ENCODE assay signal across 22 mouse cellular contexts in genomic region chr9:41741500-41741899, GRCm38 (mm10).
DNase-seq lines count a peak whose midpoint lies in the region; ATAC-seq lines count a peak whose summit lies in the region.
"Had no signal": no experiment of that assay in that cellular context is flagged by ENCODE, and none has a peak within 500 bp of the region (broad histone marks: within the 10 kb centered on the region; RNA-seq: fewer than 3 reads in every experiment).

No protein-coding gene starts in this region.

- DNase-seq in embryonic facial prominence, embryonic 10.5 days (ENCODE audit: low spot score), result no peak
- DNase-seq in intestine, embryonic 14.5 days (ENCODE audit: low spot score), result peak; percentile 55
- DNase-seq in adrenal gland, postnatal 10 days, result peak; percentile 34
- no peak for DNase-seq in layer of hippocampus, adult 9-10 months (ENCODE audit: low spot score)
- no peak for DNase-seq in thymus, adult 18-20 months
- DNase-seq: cerebellum, adult 11-12 months; cerebellum, postnatal 14 days; gastrocnemius, postnatal 25 days; heart, adult 18-20 months; heart, postnatal 10 days; kidney, adult 8-10 months; kidney, postnatal 10 days; left cerebral cortex, postnatal 4 days; liver, postnatal 0 days; lung, postnatal 10 days; thymus, postnatal 36 days had no signal

- no peak overlapping the region for H3K4me3 ChIP-seq in embryonic facial prominence, embryonic 12.5 days
- H3K4me3 ChIP-seq in embryonic facial prominence, embryonic 10.5 days, result no peak overlapping the region
- H3K4me3 ChIP-seq in intestine, embryonic 14.5 days (ENCODE audit: low read depth, low read length), result no peak overlapping the region
- H3K4me3 ChIP-seq in intestine, embryonic 16.5 days (ENCODE audit: low read length), result no peak overlapping the region
- no peak overlapping the region for H3K4me3 ChIP-seq in embryonic facial prominence, embryonic 15.5 days (replicated peaks)
- H3K4me3 ChIP-seq: heart, embryonic 12.5 days had no signal

- no peaks in the 10 kb centered on the region for H3K27me3 ChIP-seq in embryonic facial prominence, embryonic 12.5 days
- no peaks in the 10 kb centered on the region for H3K27me3 ChIP-seq in embryonic facial prominence, embryonic 10.5 days (replicated peaks; ENCODE audit: low read depth, poor library complexity, severe bottlenecking)
- no peaks in the 10 kb centered on the region for H3K27me3 ChIP-seq in intestine, embryonic 14.5 days (replicated peaks; ENCODE audit: control insufficient read depth, insufficient read depth, low read length)
- H3K27me3 ChIP-seq in intestine, embryonic 16.5 days (replicated peaks; ENCODE audit: control insufficient read depth, insufficient read depth, low read length), result no peaks in the 10 kb centered on the region
- no peaks in the 10 kb centered on the region for H3K27me3 ChIP-seq in embryonic facial prominence, embryonic 15.5 days
- H3K27me3 ChIP-seq: heart, embryonic 12.5 days had no signal

- H3K4me2 ChIP-seq in embryonic facial prominence, embryonic 12.5 days (replicated peaks), result no peak overlapping the region
- H3K4me2 ChIP-seq in intestine, embryonic 14.5 days (ENCODE audit: low read length), result no peak overlapping the region
- H3K4me2 ChIP-seq in intestine, embryonic 16.5 days (ENCODE audit: low read depth, low read length), result no peak overlapping the region
- no peak overlapping the region for H3K4me2 ChIP-seq in embryonic facial prominence, embryonic 15.5 days (replicated peaks)
- H3K4me2 ChIP-seq: heart, embryonic 12.5 days; midbrain, embryonic 11.5 days had no signal

- no peaks in the 10 kb centered on the region for H3K9me3 ChIP-seq in embryonic facial prominence, embryonic 12.5 days
- no peaks in the 10 kb centered on the region for H3K9me3 ChIP-seq in embryonic facial prominence, embryonic 10.5 days
- H3K9me3 ChIP-seq in intestine, embryonic 14.5 days (ENCODE audit: control insufficient read depth, low read length), result no peaks in the 10 kb centered on the region
- no peaks in the 10 kb centered on the region for H3K9me3 ChIP-seq in intestine, embryonic 16.5 days (ENCODE audit: control insufficient read depth, low read length)
- H3K9me3 ChIP-seq in embryonic facial prominence, embryonic 15.5 days (replicated peaks), result no peaks in the 10 kb centered on the region
- H3K9me3 ChIP-seq: heart, embryonic 12.5 days had no signal

- H3K27ac ChIP-seq in embryonic facial prominence, embryonic 12.5 days, result 0 out of 2 replicates have a peak overlapping the region, but pooled peaks have one; percentile 30
- no peak overlapping the region for H3K27ac ChIP-seq in embryonic facial prominence, embryonic 10.5 days (replicated peaks)
- H3K27ac ChIP-seq in intestine, embryonic 14.5 days (ENCODE audit: low read depth), result peak overlapping the region; percentile 57
- H3K27ac ChIP-seq in intestine, embryonic 16.5 days (ENCODE audit: low read length), result no peak overlapping the region
- peak overlapping the region; percentile 76 for H3K27ac ChIP-seq in embryonic facial prominence, embryonic 15.5 days (replicated peaks)

- H3K36me3 ChIP-seq in embryonic facial prominence, embryonic 12.5 days, result no peaks in the 10 kb centered on the region
- no peaks in the 10 kb centered on the region for H3K36me3 ChIP-seq in embryonic facial prominence, embryonic 10.5 days (replicated peaks)
- no peaks in the 10 kb centered on the region for H3K36me3 ChIP-seq in intestine, embryonic 14.5 days (ENCODE audit: control insufficient read depth, insufficient read depth, low read length)
- H3K36me3 ChIP-seq in intestine, embryonic 16.5 days (ENCODE audit: control insufficient read depth, insufficient read depth, low read length), result no peaks in the 10 kb centered on the region
- H3K36me3 ChIP-seq in embryonic facial prominence, embryonic 15.5 days, result no peaks in the 10 kb centered on the region
- H3K36me3 ChIP-seq: heart, embryonic 12.5 days had no signal

- no peak for ATAC-seq in embryonic facial prominence, embryonic 12.5 days (ENCODE audit: insufficient number of reproducible peaks, insufficient read depth, low FRiP score, low TSS enrichment)
- no peak for ATAC-seq in intestine, embryonic 14.5 days (replicated peaks; ENCODE audit: low FRiP score, low TSS enrichment, low read depth)
- ATAC-seq in intestine, embryonic 16.5 days, result no peak
- no peak for ATAC-seq in embryonic facial prominence, embryonic 15.5 days (ENCODE audit: insufficient number of reproducible peaks, low FRiP score, low TSS enrichment, low read depth)
- ATAC-seq: CD4-positive, CD25-positive, alpha-beta regulatory T cell, adult 4 months; liver, postnatal 0 days had no signal

- 78% methylated on average over 5 of the region's 5 CpGs for WGBS in embryonic facial prominence, embryonic 12.5 days
- 88% methylated on average over 5 of the region's 5 CpGs for WGBS in embryonic facial prominence, embryonic 10.5 days
- 30% methylated on average over 5 of the region's 5 CpGs for WGBS in intestine, embryonic 14.5 days
- WGBS in intestine, embryonic 16.5 days, result 45% methylated on average over 5 of the region's 5 CpGs
- WGBS in embryonic facial prominence, embryonic 15.5 days, result 43% methylated on average over 5 of the region's 5 CpGs

- H3K4me1 ChIP-seq in embryonic facial prominence, embryonic 12.5 days, result peaks cover 15% of the 10 kb centered on the region; the same call in 1 of the 2 replicates
- peaks cover 15% of the 10 kb centered on the region for H3K4me1 ChIP-seq in embryonic facial prominence, embryonic 10.5 days
- H3K4me1 ChIP-seq in intestine, embryonic 14.5 days (replicated peaks; ENCODE audit: control insufficient read depth, insufficient read depth, low read length), result peaks cover 11% of the 10 kb centered on the region
- no peaks in the 10 kb centered on the region for H3K4me1 ChIP-seq in intestine, embryonic 16.5 days (ENCODE audit: control insufficient read depth, insufficient read depth, low read length)
- H3K4me1 ChIP-seq in embryonic facial prominence, embryonic 15.5 days, result peaks cover 12% of the 10 kb centered on the region

- no peak overlapping the region for H3K9ac ChIP-seq in embryonic facial prominence, embryonic 12.5 days
- no peak overlapping the region for H3K9ac ChIP-seq in intestine, embryonic 14.5 days (ENCODE audit: low read length)
- no peak overlapping the region for H3K9ac ChIP-seq in intestine, embryonic 16.5 days (ENCODE audit: low read depth, low read length)
- H3K9ac ChIP-seq in embryonic facial prominence, embryonic 15.5 days, result no peak overlapping the region
- H3K9ac ChIP-seq: heart, embryonic 12.5 days; liver, postnatal 0 days had no signal

Comparison
In these comparisons a context has a peak if more than half of its experiments do, and no peak if none do; other contexts are left out.
1. H3K27ac ChIP-seq: peak in embryonic facial prominence, embryonic 12.5 days (single experiment), intestine, embryonic 14.5 days (single experiment) and embryonic facial prominence, embryonic 15.5 days (single experiment); none in embryonic facial prominence, embryonic 10.5 days (single experiment) and intestine, embryonic 16.5 days (single experiment).
2. DNase-seq: peak in intestine, embryonic 14.5 days (single experiment) and adrenal gland, postnatal 10 days (single experiment); none in embryonic facial prominence, embryonic 10.5 days (single experiment), layer of hippocampus, adult 9-10 months (single experiment) and thymus, adult 18-20 months (0 of 2).